Mouse (Mus musculus) ES-E14 (cell line): ENCODE measurements around the gene Tnnt3.

Source experiments
- CHD2 ChIP-seq: IDR thresholded peaks from 2 replicates; pipeline ENCODE4 v1.6.1; 2014; ENCODE audit warnings: mild to moderate bottlenecking, low read depth, low read length, inconsistent platforms
- HCFC1 ChIP-seq: IDR thresholded peaks from 2 replicates; pipeline ENCODE4 v1.6.1; 2012; ENCODE audit warnings: low read length, inconsistent platforms, borderline replicate concordance; ENCODE audit not compliant: insufficient read depth
- ZC3H11A ChIP-seq: IDR thresholded peaks from 2 replicates; pipeline ENCODE4 v1.6.1; 2012; ENCODE audit warnings: low read depth, mild to moderate bottlenecking, inconsistent platforms, low read length, borderline replicate concordance

DNA sequence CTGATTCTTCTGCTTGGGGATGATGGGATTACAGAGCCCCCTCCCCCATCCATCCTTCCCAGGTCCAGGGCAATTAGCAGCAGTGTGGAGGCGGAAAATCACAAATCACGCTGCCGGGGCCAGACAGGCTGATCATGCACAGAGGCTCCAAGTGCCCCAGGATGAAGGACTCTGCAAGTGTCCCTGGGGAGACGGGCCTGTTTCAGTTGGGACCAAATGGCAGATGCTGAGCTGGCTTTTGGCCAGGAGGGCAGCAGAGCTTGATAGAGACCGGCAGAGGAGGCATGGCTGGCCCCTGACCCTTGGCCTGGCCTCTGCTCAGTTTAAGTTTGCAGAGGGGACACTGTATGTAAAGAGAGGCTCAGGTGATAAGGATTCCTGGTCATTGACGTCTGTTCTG lies 64.5 kb downstream of the Tnnt3 start:
- no peak for TF ChIP-seq CHD2
- no peak for TF ChIP-seq HCFC1
- TF ChIP-seq ZC3H11A = no peak
